Mouse (Mus musculus) lung, embryonic 15.5 days (tissue): ENCODE measurements around the gene Pum1. TPM values are rescaled to one million over a fixed set of nuclear protein-coding genes. Genes with fewer than 3 reads are reported as not detected.
"Not testable (repeated sequence)": the region's sequence is repeated elsewhere in the genome, so short reads cannot be mapped to it uniquely, and the experiment has no call there.

Experiments
- ATAC-seq: fragments of 200-750 bp; cut with Nextera tagmentation; 2 replicates; pipeline ENCODE4 v1.8.0; 2017; ENCODE audit warnings: moderate number of reproducible peaks, borderline replicate concordance; ENCODE audit not compliant: low FRiP score, low TSS enrichment; ENCODE audit errors: extremely low read depth
- H3K27ac ChIP-seq: fragments of 300-500 bp; sonication (generic); 2 replicates; pipeline ENCODE4 v1.5.1; 2015; ENCODE audit warnings: moderate library complexity, mild to moderate bottlenecking, inconsistent platforms
- H3K27me3 ChIP-seq: fragments of 300-500 bp; sonication (generic); 2 replicates; pipeline ENCODE4 v1.6.1; 2015; ENCODE audit warnings: inconsistent platforms
- H3K36me3 ChIP-seq: fragments of 300-500 bp; sonication (generic); 2 replicates; pipeline ENCODE4 v1.6.1; 2015; ENCODE audit warnings: inconsistent platforms
- H3K4me1 ChIP-seq: fragments of 300-500 bp; sonication (generic); 2 replicates; pipeline ENCODE4 v1.6.1; 2015; ENCODE audit warnings: inconsistent platforms
- H3K4me2 ChIP-seq: fragments of 300-500 bp; sonication (generic); 2 replicates; pipeline ENCODE4 v1.6.1; 2015; ENCODE audit warnings: inconsistent platforms, mild to moderate bottlenecking, moderate library complexity
- H3K4me3 ChIP-seq: fragments of 300-500 bp; sonication (generic); 2 replicates; pipeline ENCODE4 v1.5.1; 2015; ENCODE audit warnings: mild to moderate bottlenecking, inconsistent platforms
- H3K9ac ChIP-seq: fragments of 300-500 bp; sonication (generic); 2 replicates; pipeline ENCODE4 v1.6.1; 2015; ENCODE audit warnings: inconsistent platforms
- H3K9me3 ChIP-seq: fragments of 300-500 bp; sonication (generic); 2 replicates; pipeline ENCODE4 v1.6.1; 2016; ENCODE audit warnings: inconsistent platforms
- WGBS: fragments of 180-500 bp; shearing (Covaris S2); methylation state at CpG from one replicate; pipeline ENCODE4 v1.1.7; 2015; 5-methylcytosine and 5-hydroxymethylcytosine counted together
- polyA plus RNA-seq: library from polyadenylated mRNA; unstranded; fragments of >200 nt; fragmentation: Nextera tagmentation; extraction: Ambion mirVana; gene quantifications from 2 replicates; pipeline ENCODE4 v1.2.1, GENCODE M21; 2015

The Pum1 gene
- polyA plus RNA-seq, 1 experiment from 2014 or later = 88.3 TPM

- WGBS = 87% methylated on average over 4 of the region's 4 CpGs
- peaks cover 27% of the 10 kb centered on the region for H3K4me1 ChIP-seq
- H3K36me3 ChIP-seq = peaks cover 59% of the 10 kb centered on the region
- no peak overlapping the region for H3K9ac ChIP-seq
- H3K4me3 ChIP-seq = no peak overlapping the region
- no peaks in the 10 kb centered on the region for H3K9me3 ChIP-seq
- no peak for ATAC-seq
- H3K4me2 ChIP-seq = no peak overlapping the region
- no peak overlapping the region for H3K27ac ChIP-seq
- no peaks in the 10 kb centered on the region for H3K27me3 ChIP-seq
Observed at GRCm38 (mm10) chr4:130671079-130671845, 8.1 kb downstream of the Pum1 start.

- Histone ChIP-seq H3K27ac (no peak overlapping the region), H3K36me3 (peaks cover 62% of the 10 kb centered on the region), H3K4me2 (no peak overlapping the region), H3K4me1 (peaks cover 23% of the 10 kb centered on the region), H3K4me3 (no peak overlapping the region), H3K9ac (no peak overlapping the region), H3K27me3 (no peaks in the 10 kb centered on the region), H3K9me3 (no peaks in the 10 kb centered on the region)
- no peak for ATAC-seq
Observed at GRCm38 (mm10) chr4:130672161-130672560, 9.0 kb downstream of the Pum1 start.

- Histone ChIP-seq H3K4me3 (no peak overlapping the region), H3K9ac (no peak overlapping the region), H3K9me3 (no peaks in the 10 kb centered on the region), H3K4me1 (0 out of 2 replicates have a peak, but pooled peaks cover 4% of the 10 kb centered on the region), H3K36me3 (peaks cover 61% of the 10 kb centered on the region), H3K4me2 (no peak overlapping the region), H3K27ac (no peak overlapping the region), H3K27me3 (no peaks in the 10 kb centered on the region)
- ATAC-seq = no peak
- WGBS = 83% methylated on average over 2 of the region's 2 CpGs
Observed at GRCm38 (mm10) chr4:130676746-130677145, 13.6 kb downstream of the Pum1 start.

GRCm38 (mm10) chr4:130678149-130678548, 15.0 kb downstream of the Pum1 start:
- 95% methylated on average over 3 of the region's 3 CpGs for WGBS
- Histone ChIP-seq H3K27me3 (no peaks in the 10 kb centered on the region), H3K27ac (no peak overlapping the region), H3K9me3 (no peaks in the 10 kb centered on the region), H3K4me3 (no peak overlapping the region), H3K9ac (no peak overlapping the region), H3K4me2 (no peak overlapping the region), H3K4me1 (no peaks in the 10 kb centered on the region), H3K36me3 (peaks cover 51% of the 10 kb centered on the region)
- no peak for ATAC-seq

GRCm38 (mm10) chr4:130680676-130681075, 17.6 kb downstream of the Pum1 start:
- Histone ChIP-seq H3K9ac (no peak overlapping the region), H3K27ac (no peak overlapping the region), H3K36me3 (peaks cover 39% of the 10 kb centered on the region), H3K27me3 (no peaks in the 10 kb centered on the region), H3K9me3 (no peaks in the 10 kb centered on the region), H3K4me1 (no peaks in the 10 kb centered on the region), H3K4me2 (no peak overlapping the region), H3K4me3 (no peak overlapping the region)
- ATAC-seq = no peak
- WGBS = 97% methylated on average over 6 of the region's 6 CpGs

GRCm38 (mm10) chr4:130683051-130683450, 19.9 kb downstream of the Pum1 start:
- 89% methylated on average over 5 of the region's 5 CpGs for WGBS
- H3K9me3 ChIP-seq, H3K4me1 ChIP-seq, H3K27me3 ChIP-seq, H3K4me3 ChIP-seq, H3K4me2 ChIP-seq, H3K27ac ChIP-seq, ATAC-seq, H3K9ac ChIP-seq: not testable (repeated sequence)
- H3K36me3 ChIP-seq = peaks cover 39% of the 10 kb centered on the region

GRCm38 (mm10) chr4:130693936-130694335, 30.8 kb downstream of the Pum1 start:
- Histone ChIP-seq H3K27me3 (no peaks in the 10 kb centered on the region), H3K9ac (no peak overlapping the region), H3K4me3 (no peak overlapping the region), H3K36me3 (peaks cover 7% of the 10 kb centered on the region; the same call in 1 of the 2 replicates), H3K4me1 (no peaks in the 10 kb centered on the region), H3K4me2 (no peak overlapping the region), H3K27ac (no peak overlapping the region), H3K9me3 (no peaks in the 10 kb centered on the region)
- ATAC-seq = no peak
- 90% methylated on average over 3 of the region's 3 CpGs for WGBS

GRCm38 (mm10) chr4:130694982-130695381, 31.9 kb downstream of the Pum1 start:
- H3K4me1 ChIP-seq = no peaks in the 10 kb centered on the region
- H3K27me3 ChIP-seq = no peaks in the 10 kb centered on the region
- no peak for ATAC-seq
- H3K9me3 ChIP-seq = no peaks in the 10 kb centered on the region
- H3K9ac ChIP-seq = no peak overlapping the region
- peaks cover 7% of the 10 kb centered on the region; the same call in 1 of the 2 replicates for H3K36me3 ChIP-seq
- H3K4me3 ChIP-seq = no peak overlapping the region
- H3K4me2 ChIP-seq = no peak overlapping the region
- WGBS = 90% methylated on average over 3 of the region's 3 CpGs
- no peak overlapping the region for H3K27ac ChIP-seq

- no peak overlapping the region for H3K4me2 ChIP-seq
- no peak overlapping the region for H3K27ac ChIP-seq
- H3K27me3 ChIP-seq = no peaks in the 10 kb centered on the region
- no peaks in the 10 kb centered on the region for H3K9me3 ChIP-seq
- 76% methylated on average over 2 of the region's 2 CpGs for WGBS
- no peak overlapping the region for H3K9ac ChIP-seq
- no peak overlapping the region for H3K4me3 ChIP-seq
- ATAC-seq = no peak
- no peaks in the 10 kb centered on the region for H3K4me1 ChIP-seq
- peaks cover 42% of the 10 kb centered on the region for H3K36me3 ChIP-seq
Observed at GRCm38 (mm10) chr4:130701061-130701460, 37.9 kb downstream of the Pum1 start.

- Histone ChIP-seq H3K36me3 (peaks cover 42% of the 10 kb centered on the region), H3K4me3 (no peak overlapping the region), H3K9me3 (no peaks in the 10 kb centered on the region), H3K4me1 (no peaks in the 10 kb centered on the region), H3K27ac (no peak overlapping the region), H3K4me2 (no peak overlapping the region), H3K27me3 (no peaks in the 10 kb centered on the region), H3K9ac (no peak overlapping the region)
- ATAC-seq = no peak
- 87% methylated on average over 3 of the region's 3 CpGs for WGBS
Observed at GRCm38 (mm10) chr4:130702835-130703535, 39.9 kb downstream of the Pum1 start.

- WGBS = 97% methylated on average over 3 of the region's 3 CpGs
- Histone ChIP-seq H3K9ac (no peak overlapping the region), H3K9me3 (no peaks in the 10 kb centered on the region), H3K27ac (no peak overlapping the region), H3K4me3 (no peak overlapping the region), H3K4me1 (no peaks in the 10 kb centered on the region), H3K4me2 (no peak overlapping the region), H3K27me3 (no peaks in the 10 kb centered on the region), H3K36me3 (peaks cover 42% of the 10 kb centered on the region)
- ATAC-seq = no peak
Observed at GRCm38 (mm10) chr4:130703601-130704000, 40.5 kb downstream of the Pum1 start.

GRCm38 (mm10) chr4:130704615-130705014, 41.5 kb downstream of the Pum1 start:
- no peak overlapping the region for H3K4me3 ChIP-seq
- no peaks in the 10 kb centered on the region for H3K27me3 ChIP-seq
- ATAC-seq = no peak
- no peak overlapping the region for H3K9ac ChIP-seq
- 88% methylated on average over 4 of the region's 4 CpGs for WGBS
- H3K4me1 ChIP-seq = no peaks in the 10 kb centered on the region
- no peak overlapping the region for H3K27ac ChIP-seq
- H3K4me2 ChIP-seq = no peak overlapping the region
- peaks cover 42% of the 10 kb centered on the region for H3K36me3 ChIP-seq
- H3K9me3 ChIP-seq = no peaks in the 10 kb centered on the region
